Mouse (Mus musculus) megakaryocyte, embryonic 14.5 days (primary cell): ENCODE data around the gene Proser3.

Experiments used
- FLI1 ChIP-seq: IDR thresholded peaks from 2 replicates; pipeline ENCODE4 v1.6.1; 2012; ENCODE audit warnings: low read length, inconsistent platforms, mixed read lengths
- GATA1 ChIP-seq: IDR thresholded peaks from 3 replicates; pipeline ENCODE4 v1.6.1; 2012; ENCODE audit warnings: mixed read lengths, low read length, inconsistent platforms, borderline replicate concordance

- TF ChIP-seq GATA1 (no peak), FLI1 (no peak)
Measured at GRCm38 (mm10) chr7:30560296-30560695, 8.2 kb upstream of the Proser3 start.
